Mouse (Mus musculus) heart, adult 8-10 months (tissue): ENCODE data around the gene Ankef1. TPM values are rescaled to one million over a fixed set of nuclear protein-coding genes. Genes with fewer than 3 reads are reported as not detected.

ENCODE experiments used
- DNase-seq: peaks from one replicate; pipeline ENCODE4 v3.0.0; 2022; ENCODE audit warnings: low spot score
- total RNA-seq, 4 experiments: library from RNA; stranded (reverse); gene quantifications; 2 replicates each; pipeline ENCODE4 v1.2.4; 2022

Ankef1 gene
- under 1 TPM in 2 of 4 experiments, not detected in 2; 0.23 to 0.25 TPM for total RNA-seq

DNA sequence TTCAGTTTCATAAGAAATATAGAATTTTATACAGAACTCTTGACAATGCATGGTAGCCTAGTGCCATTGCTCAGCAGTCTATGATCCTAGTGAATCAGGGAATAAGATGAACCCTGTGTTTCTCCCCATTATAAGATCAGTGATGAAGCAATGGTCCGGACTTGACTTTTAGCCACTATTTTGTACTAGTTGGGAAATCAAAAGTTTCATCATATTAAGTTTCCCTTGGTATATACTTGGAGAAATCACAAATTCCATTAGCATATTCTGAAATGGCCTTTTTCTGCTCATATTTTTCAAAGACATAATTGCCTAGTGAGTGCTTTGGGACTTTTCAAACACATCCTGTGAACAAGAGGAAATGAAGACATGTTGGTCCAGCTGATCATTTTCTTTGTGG, at the start of gene Ankef1:
Ankef1 (plus strand) TSS at position 260 of the 400 bp plus-strand sequence.
- no peak for DNase-seq

DNA sequence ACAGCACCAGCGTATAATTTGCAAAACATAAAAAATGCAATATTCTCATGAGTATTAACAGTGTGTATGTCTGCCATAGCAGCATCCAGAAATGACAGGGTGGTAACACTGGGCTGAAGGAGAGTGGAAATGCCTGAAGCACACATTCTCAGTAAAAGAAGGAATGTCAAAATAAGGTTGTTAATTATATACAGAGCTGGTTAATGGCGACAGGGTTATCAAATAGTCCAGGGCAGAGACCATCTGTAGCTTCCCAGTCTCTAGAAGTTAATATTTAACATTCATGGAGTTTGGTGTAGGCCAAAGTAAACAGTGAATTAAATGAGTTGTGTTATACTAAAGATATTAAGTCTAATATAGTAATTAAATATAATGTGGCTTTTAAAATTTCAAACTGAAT, 45.2 kb upstream of the Ankef1 start:
- DNase-seq, result no peak

DNA sequence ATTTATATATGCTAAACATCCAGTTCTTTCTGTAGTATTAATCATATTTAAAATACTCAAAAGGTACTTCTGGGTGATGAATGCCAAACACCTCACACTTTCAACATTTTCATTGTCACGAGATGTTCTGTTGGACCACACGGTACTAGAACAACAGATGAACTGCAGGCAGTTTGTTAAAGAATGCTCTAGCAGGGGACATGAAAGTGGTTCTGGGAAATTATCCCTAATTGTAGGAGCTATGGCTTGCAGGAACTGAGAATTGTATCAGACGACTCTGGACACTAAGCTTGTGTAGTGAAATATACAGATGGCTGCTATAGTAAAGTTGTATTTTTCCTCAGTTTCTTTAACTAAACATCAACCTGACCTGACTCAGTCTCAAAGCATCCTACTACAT, 44.8 kb upstream of the Ankef1 start:
- no peak for DNase-seq

DNA sequence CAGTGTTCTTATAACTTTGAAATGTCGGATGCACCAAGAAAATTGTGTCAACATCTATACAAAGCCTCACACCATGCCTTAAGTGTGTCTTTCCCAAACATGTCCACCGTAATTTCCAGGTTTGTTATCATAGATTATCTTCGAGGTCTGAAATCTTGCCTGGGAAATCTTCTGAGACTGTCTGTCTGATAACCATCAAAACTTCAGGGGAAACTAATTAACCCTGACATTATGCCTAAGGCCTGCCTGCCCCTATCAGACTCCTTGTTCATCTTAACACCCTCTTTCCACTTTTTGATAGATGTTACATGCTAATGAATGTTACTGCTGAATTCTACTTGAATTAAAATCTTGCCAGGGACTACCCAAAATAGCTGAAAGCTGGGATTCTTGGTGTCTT, 24.1 kb upstream of the Ankef1 start:
- no peak for DNase-seq

DNA sequence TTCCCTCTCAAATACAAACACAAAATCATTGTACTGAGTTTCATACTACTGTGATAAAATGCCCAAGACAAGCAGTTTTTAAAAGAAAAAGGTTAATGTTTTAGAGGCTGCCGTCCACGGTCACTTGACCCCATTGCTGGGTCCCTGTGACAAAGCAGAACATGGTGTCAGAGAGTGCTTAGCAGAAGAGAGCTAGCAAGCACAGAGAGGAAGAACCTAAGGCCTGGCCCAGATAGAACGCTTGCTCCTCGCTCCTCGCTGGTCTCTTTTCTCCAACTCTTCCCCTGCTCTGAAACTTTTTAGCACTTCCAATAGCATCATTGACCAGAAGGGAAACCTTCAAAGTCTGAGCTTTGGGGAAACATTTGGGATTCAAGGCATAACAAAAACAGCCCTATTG, 19.4 kb upstream of the Ankef1 start:
- DNase-seq, result no peak

DNA sequence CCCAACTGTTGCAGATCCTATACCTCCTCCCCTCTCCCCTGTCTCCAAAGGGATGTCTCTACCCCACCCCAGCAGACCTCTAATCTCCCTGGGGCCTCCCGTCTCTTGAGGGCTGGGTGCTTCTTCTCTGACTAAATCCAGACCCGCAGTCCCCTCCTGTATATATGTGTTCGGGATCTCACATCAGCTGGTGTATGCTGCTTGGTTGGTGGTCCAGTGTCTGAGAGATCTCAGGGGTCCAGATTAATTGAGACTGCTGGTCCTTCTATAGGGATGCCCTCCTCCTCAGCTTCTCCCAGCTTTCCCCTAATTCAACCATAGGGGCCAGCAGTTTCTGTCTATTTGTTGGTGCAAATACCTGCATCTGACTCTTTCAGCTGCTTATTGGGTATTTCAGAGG, 18.7 kb upstream of the Ankef1 start:
- no peak for DNase-seq

DNA sequence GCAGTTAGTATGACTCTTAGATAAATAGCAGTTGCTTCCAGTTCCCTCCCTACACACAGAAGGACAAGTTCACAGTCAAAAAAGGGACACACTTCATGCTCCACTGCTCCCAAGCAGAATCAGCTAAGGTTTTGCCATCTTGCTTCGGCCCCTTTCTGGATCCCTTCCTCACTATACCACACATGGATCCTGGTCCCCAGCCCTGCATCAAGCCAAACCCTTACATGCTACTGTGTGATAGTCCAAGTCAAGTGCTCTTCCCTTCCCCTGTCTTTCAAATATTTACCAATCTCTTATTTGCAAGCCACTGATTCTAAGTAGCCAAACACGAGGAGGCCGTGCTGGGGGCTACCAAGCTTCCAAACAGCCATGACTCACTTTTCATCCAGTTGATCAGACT, 16.8 kb upstream of the Ankef1 start:
- no peak for DNase-seq

DNA sequence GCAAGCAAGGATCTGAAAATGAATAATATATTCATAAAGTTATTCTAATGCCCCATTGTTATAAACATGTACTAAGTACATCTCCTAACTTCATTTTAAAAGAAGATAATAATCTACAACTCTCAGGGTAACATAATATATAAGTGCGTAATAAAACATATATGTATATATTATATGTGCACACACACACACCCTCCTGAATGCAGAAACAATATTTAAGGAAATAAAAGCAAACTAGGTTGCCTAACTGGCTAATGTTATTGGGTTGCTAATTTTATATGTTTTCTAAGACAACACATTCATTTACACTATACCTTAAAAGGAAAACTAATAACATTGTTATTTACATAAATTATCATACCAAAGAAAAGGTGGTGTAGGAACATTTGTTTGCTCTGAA, 16.3 kb upstream of the Ankef1 start:
- no peak for DNase-seq

DNA sequence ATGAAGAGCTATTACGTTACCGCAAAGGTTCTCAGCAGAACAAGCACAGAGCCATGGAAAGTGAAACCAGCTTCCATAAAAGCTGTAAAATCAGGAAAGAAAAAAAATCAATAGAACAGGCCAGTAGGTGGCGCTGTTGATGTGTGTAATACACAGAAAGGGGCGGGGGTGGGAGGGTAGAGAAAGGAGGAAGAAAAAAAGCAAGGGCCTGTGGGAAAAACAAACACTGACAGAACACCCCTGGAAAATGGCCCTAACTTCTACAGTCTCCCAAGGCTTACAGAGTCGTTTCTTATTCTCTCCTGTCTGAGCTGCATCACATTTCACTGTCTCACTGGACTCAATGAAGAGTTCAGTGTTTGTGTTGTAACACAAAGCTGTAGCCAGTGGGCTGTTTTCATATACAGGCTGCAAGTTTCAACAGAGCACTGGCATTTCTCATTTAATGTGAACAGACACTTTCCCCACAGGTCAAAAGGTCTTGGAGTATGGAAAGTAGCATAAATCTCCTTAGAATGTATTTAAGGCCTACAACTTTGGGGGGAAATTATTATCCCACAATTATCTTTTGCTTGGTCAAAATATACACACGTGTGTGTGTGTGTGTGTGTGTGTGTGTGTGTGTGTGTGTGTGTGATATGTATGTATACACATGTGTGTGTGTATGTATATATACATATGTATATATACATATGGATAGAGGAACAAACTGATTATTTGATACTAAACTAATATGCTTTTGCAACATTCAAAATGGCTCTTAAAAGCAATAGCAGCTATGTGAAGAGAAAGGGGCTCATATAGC, 15.7 kb upstream of the Ankef1 start:
- peak; percentile 48 for DNase-seq

DNA sequence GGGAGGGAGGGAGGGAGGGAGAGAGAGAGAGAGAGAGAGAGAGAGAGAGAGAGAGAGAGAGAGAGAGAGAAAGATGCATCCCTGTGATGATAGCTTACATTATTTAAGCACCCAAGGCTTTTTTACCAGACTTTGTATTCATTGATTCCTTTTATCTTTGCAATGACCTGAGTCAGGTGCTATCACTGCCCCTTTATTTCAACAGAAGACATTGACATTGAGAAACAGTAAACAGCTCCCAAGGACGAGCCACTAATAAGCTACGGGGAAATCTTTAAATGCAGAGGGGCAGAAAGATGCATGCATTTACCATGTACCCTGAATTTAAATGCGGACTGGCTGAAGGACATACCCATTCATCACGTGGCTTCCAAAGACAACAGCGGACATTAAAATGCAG, 14.7 kb upstream of the Ankef1 start:
- no peak for DNase-seq

DNA sequence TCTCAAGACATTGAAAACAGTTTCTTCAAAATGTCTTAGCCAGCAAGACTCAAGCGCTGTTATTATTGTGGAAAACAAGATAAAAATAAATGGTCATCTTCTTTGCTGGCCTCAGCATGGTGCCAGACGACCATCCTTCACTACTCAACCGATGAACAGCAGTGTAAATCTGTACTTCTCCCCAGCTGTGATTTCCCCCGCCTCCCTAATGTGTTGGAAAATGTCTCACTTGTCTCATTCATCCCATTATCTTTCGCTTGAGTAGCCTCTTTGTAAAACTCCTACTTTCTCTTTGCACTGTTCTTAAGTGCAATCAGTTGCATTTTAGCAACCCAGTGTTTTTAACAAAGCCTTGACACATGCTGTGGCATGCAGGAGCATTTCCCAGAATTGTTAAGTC, 9.4 kb downstream of the Ankef1 start:
- no peak for DNase-seq

DNA sequence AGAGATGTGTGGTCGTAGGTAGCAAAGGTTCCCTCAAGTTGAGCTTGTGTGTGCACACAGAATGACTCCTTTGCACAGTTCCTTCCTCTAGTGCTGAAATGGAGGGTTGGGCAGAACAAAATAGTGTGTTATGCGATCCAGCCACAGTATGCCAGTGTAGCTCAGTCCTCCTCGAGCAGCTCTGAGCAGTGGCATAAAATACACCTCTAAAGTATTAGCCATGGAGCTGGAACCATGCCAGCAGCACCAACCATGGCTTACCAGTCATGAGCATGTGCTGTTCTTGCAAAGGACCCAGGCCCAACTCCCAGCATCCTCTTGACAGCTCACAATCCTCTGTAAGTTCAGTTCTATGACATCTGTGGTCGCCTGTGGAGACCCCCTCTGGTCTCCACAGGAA, 10.0 kb downstream of the Ankef1 start:
- no peak for DNase-seq

DNA sequence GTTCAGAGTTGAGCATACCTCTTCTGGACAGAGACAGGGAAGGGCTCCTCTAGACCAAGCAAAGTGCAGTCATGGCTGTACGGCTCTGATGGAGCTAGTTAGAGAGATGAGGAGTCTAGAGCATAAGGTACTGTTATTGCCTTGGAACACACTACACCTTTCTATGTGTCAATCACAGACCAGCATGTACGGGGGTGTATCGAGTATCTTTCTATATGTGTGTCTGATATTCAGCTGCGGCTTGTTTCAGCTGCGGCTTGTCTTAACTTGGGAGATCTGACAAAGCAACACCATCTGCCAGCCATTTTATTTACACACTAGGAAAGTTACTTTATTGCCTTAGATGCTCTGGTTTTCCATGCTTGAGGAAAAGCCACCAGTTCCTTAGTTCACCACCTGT, 11.1 kb downstream of the Ankef1 start:
- DNase-seq, result no peak

DNA sequence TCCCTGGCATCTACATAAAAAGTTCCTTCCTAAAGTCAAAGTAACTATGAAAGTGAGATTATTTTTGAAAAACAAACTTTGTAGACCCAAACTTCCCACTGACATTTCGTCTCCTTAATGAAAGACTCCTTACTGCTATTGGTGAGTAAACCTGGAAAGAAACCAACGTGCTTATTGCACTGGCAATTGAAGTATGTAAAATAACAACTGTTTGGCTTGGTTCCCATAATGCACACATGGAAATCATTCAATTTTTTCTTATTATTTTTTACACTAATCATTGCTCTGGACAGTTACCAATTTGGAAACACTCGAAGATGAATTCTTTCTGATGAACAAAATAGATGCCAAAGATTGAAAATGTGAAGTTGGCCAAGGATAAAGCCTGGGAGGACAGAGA, 12.1 kb downstream of the Ankef1 start:
- DNase-seq, result no peak

DNA sequence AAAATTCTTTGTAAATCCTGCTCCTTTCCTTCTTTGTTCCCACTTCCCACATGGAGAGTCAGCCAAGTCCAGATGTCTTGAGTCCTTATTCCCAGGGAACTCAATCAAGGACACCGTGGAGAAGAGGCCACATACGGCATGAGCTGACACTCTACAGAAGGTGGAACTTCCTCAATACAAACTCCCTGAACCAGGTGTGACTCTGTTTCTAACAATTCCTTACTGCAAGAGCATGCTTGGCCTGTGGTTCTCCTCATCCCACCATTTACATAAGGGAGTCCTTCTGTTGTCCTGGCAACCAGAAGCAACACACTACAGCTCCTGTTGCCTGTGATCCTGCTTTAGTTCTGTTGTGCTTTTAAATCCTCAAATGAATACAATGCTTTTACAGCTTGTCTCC, 13.8 kb downstream of the Ankef1 start:
- no peak for DNase-seq

DNA sequence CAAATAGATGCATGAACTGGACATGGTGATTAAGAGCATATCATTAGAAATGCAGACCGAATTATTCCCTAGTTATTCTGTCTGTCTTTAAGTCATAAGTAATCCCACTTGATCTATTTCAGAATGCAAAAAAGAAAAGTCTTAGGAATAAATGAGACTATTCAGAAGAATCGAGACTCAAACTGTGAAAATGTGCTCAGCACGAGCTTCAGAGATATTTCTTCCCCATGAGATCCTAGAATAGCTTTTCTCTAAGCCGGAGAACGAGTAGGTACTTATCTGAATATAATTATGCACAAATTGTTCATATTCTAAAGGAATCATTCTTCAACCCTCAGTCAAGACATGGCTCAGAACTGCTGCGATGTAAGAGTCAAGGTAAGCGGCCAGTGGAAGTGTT, 27.2 kb downstream of the Ankef1 start:
- DNase-seq, result no peak

DNA sequence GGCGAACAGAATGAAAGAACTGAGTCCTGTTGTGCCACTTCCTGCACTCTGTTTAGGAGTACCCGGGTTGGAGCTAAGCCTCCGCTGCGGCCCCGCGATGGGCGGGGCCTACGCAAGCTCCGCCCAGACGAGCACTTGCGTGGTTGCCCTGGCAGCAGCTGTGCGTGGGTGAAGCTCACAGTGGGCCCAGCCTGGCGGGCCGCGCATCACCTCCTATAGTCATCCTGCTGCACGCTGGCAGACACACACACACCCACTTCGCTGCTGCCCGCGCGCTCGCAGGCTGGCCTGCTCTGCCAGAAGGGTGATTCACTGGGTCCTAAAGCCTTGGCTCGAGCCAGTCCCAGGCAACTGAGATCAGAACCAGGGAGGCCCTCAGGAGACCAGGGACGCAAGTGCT, 30.3 kb downstream of the Ankef1 start:
- DNase-seq, result peak; percentile 32

DNA sequence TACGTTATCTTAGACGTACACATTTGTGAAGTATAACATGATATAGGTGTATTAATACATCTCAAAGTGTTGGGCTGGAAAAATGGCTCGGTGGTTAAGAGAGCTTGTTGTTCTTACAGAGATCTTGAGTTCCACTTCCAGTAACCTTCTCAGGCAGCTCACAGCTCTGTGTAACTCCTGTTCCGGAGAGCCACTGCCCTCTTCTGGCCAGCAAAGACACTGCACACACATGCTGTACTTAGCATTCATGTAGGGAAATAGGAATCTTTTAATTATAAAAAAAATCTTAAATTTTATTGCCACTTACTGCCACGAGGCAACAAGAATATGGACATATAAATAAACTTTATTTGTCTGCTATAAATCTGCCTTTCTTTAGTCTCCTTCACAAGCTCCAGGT, 56.3 kb downstream of the Ankef1 start:
- no peak for DNase-seq

DNA sequence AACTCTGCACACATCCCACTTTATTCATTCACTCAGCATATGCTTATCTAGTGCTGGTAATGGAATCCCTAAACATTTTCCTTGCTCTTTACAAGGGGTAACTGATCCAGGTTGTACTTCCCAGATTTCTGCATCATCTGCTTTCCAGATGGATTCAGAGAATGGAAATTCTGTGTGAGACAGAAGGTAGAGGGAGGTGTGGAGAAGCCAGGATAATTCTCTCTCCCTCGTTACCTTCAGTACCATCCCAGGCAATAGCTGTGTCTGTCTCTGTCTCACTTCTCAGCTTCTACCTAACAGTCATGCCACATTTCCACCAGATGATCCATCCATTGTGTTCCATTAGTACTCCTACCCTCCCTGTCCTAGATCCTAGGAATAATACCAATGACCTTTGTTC, 60.6 kb downstream of the Ankef1 start:
- DNase-seq, result no peak

DNA sequence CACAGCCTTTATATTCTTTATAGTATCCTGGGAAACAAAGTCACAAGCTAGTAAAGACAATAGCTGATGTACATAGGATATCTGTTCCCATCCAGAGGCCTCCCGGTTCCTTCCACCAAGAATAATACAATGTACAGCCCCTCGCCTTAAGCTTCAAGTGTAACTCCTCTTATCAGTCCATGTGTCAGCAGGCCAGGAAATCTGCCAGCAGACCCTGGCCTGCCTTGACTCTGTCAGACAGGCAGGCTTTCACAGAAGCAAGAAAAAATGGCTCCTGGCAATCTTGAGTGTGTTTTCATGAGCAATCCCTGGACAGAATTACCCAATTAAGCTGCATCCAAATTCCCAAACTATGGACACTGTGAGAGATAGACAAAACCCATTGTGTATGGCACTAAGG, 69.1 kb downstream of the Ankef1 start:
- DNase-seq, result no peak

DNA sequence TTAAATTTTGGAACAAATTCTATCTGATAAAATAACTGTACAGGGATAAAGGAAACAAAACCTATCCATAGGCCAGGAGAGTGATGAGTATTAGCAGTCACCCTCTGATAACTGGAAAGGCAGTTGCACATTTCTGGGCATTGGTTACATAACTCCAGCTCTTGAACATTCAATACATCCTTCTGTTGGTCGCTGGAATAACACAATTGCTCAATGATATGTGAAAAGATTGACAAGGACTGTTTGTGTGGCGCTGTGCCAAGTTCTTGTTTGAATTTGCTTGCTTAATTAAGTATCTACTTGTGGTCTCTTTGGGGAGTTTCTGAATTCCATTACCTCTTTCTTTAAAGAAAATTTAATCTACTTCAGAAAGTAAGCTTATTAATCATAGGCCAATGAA, 81.1 kb downstream of the Ankef1 start:
- no peak for DNase-seq

DNA sequence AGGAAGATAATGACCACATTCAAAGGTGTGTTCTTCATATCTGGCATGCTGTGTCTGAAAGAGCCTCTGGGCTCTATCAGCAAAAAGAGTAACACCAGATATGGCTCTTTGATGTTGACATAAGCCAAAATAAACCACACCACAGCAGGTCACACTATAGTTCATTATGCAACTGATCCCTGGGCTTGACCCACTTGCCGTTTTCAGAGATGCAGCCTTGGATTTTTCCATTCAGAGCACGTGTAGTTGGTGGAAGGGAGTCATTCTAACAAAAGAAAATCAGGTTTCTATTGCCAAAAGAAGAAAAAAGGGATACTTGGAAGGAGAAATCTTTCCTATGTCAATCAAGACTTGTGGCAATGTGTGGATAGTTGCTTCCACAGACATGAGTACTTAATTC, 87.1 kb downstream of the Ankef1 start:
- no peak for DNase-seq

DNA sequence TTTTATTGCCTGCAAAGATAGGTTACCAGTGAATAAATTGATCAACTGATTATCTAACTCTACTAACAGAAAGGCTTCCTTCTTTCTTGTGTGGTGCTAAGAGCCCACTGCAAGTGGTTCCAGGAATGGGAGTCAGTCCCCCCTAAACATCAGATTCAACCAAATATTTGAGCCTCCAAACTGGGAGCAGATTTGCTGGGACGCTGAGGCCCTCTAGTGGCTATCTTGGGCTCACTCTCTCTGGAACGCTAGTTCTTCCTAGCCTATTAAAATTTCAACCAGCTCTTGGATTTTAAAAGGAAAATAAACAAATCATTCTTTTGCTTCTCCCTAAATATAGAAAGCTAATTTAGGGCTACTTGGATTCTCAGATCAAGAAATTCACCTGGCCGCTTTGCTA, 94.7 kb downstream of the Ankef1 start:
- peak; percentile 16 for DNase-seq

DNA sequence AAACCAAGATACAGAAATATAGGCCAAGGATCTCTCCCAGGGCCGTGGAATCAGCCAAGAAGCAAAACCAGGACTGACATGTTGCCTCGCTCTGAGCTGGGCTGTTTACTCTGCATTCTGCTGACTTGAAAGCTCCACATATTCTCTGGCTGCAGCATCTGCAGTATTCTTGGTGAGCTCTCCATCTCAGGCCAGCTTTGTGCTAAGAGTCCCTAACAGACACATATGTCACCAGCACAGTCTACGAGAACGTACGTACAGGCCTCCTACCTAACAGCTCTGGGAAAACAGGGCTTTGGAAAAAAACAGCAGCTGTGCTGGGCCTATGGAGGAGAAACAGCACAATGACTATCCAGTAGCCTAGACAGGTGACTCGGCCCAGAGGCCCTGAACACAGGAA, 97.0 kb downstream of the Ankef1 start:
- DNase-seq, result no peak
